Mouse (Mus musculus) megakaryocyte, adult 5-6 weeks (primary cell): ENCODE data around the gene Acsl6. TPM values are rescaled to one million over a fixed set of nuclear protein-coding genes. Genes with fewer than 3 reads are reported as not detected.
"Not testable (repeated sequence)": the region's sequence is repeated elsewhere in the genome, so short reads cannot be mapped to it uniquely, and the experiment has no call there.

Experiments
- ATAC-seq: 2 replicates; pipeline ENCODE4 v1.8.0; 2016; ENCODE audit warnings: mild to moderate bottlenecking, inconsistent platforms; ENCODE audit not compliant: poor library complexity, severe bottlenecking
- total RNA-seq, 2 experiments: library from RNA; stranded (forward) in 1 of 2; stranded (reverse) in 1 of 2; fragments of 153-499, 151-499 nt in 1 of 2; fragments of 221-1000, 200-1000 nt in 1 of 2; gene quantifications; 2 replicates each; pipeline versions ENCODE4 v1.2.3 to v1.2.4; 2015 to 2017

Acsl6 gene
- 0.31 and 1.3 TPM in 2 replicates for total RNA-seq (2015)
- 0.73 TPM in 1 of 2 replicates, not detected in the other for total RNA-seq (2017)

DNA sequence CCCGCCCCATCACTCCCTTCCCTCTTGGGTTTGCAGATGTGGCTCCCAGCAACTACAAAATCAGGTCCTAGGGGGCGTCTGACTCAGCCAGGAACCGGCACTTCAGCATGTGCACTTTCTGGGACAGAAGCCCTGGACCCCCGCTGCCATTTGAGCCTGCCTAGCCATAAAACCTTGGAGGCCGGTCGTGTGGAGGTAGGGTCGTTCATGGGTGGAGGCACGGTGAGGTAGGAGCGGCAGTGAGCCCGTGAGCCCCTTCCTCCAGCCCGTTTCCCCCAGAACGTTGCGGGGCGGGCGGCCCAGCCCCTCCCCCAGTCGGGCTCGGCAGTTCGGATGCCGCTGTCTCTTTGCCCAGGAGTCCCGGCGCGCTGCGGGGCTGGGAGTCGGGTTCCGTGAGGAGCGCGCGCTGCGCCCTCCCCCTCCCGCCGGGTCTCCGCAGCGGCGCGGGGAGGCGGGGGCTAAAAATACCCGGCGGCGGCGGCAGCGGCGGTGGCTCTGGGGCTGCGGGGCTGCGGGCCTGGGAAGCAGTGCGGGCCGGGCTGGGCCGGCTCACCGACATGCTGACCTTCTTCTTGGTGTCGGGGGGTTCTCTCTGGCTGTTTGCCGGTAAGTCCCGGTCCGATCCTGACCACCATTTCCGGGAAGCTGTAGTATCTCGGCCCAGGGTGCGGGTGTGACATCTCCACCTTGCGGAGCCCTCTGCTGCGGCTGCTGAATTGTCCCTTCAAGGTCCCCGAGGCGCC is at the start of gene Acsl6:
Gene Acsl6 (plus strand): TSS at position 71 of the 743 bp plus-strand sequence.
- no peak for ATAC-seq

DNA sequence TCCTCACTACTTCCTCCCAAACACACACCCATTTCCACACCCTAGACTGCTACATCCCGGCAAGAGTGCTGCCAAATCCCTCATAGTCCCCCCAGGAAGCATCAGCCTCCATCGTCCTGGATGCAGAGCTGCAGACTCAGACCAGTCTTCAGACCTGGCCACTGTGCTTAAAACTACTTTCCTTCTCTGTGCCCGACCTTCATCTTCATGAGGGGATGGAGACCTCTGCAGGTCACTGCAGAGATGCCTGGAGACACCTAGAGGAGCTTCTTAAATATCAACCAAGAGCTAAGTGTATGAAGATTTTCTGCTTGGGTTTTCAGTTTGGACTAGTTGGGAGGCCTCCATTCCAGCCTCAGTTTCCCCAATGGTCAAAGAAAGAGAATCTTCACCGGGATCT is 49.5 kb upstream of the Acsl6 start:
- no peak for ATAC-seq

DNA sequence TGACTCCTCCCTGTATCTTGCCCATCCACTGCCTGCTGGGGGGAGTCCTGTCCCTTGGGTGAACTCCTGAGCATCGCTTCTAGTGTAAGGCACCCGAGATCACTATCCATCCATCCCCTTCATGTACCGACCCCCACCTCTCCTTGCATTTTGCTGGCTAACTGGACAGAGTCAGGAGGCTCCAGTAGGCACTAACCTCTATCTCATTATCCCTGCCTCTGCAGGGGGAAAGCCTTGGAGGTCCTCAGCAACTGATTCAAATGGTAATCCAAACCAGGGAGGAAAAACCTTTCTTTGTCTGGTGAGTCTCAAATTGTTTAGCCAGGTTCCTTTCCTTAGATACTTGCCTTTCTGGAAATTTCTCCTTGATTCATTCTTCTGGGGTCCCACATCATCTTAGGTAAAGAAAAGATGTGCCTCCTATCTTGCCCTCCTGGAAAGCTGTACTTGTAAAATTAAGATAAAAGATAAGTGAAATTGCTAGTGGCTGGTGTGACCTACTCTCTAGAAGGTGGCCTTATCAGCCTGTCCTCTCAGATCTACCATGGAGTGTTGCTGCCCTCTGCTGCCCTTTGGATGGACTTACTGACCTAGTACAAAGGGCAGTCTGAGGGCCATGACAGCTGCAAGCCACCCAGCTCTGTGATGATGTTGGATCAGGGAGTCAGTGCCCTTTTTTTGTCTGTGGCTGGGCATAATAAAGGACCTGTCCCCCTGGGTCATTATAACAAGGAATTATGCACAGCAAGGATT is 46.8 kb upstream of the Acsl6 start:
- peak; percentile 94 for ATAC-seq

- no peak for ATAC-seq
These were observed 40.1 kb upstream of the Acsl6 start for GRCm38 (mm10) chr11:54263405-54264031.

DNA sequence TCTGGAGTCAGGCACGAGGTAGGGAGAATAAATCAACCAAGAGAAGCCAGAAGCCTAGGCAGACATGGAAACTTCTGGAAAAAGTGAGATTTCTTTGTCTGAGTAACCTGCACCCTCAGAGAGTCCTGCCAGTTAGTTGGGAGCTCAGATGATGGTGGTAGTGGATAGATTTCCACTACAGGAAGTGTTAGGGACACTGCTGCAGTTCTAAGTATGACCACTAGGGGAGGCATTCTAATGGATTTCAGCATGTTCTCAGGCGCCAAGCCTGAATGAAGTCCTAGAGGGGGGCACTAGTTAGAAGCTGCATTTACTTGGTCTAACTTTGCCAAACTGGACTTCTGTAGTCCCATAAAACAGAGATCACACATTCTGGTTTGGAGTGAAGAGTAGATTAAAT is 39.1 kb upstream of the Acsl6 start:
- ATAC-seq, result peak; percentile 69

DNA sequence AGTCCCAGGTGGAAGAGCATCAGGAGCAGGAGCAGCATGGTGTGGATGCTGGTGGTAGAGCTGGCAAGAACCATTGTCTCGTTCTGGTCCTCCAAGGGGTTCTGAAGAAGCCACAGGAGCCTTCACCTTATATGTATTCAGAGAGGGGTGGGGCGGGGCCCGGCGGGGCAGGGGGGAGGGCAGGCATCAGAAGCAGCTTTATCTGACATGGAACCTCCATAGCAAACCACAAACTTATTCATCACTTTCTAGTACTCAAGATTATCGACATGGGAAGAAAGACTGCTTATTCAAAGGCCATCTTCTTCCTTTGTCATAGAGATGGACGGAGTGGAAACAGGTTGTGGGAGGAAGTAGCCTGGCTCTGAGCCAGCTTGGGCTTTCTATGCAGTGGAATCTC is 36.4 kb upstream of the Acsl6 start, which contains the start of gene Il3:
Gene Il3 (minus strand): TSS at position 101 of the 400 bp plus-strand sequence.
- ATAC-seq, result no peak

DNA sequence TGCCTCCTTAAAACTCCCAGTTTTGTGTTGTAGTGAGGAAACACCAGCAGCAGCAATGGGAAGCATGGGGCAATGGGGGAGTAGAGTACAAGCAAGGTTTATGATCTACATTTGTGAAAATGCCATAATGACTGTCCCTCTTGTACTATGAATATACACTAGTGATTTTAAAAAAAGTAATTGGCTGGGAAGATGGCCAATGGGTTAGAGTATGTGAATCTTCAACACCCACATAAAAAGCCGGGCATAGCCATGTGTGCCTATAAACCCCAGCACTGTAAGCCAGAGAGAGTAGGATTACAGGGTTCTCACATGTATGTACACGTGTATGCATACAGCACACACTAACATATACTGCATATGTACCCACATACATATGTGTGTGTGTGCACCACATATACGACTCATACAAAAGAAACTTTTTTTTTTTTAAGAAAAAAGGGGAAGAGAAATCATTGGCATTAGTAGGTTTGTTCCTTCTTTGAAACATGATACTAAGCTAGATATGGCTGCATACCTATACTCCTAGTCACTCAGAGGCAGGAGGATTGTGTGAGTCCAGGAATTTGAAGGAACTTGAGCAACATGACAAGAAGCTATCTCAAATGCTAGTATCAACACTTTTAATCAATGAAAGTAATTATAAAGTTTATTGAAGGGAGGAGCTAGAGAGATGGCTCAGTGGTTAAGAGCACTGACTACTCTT is 34.3 kb upstream of the Acsl6 start:
- no peak for ATAC-seq

GRCm38 (mm10) chr11:54271437-54271949 is 32.1 kb upstream of the Acsl6 start:
- ATAC-seq, result no peak

GRCm38 (mm10) chr11:54287821-54288453 is 15.7 kb upstream of the Acsl6 start:
- ATAC-seq, result no peak

GRCm38 (mm10) chr11:54292163-54292562 is 11.4 kb upstream of the Acsl6 start:
- no peak for ATAC-seq

DNA sequence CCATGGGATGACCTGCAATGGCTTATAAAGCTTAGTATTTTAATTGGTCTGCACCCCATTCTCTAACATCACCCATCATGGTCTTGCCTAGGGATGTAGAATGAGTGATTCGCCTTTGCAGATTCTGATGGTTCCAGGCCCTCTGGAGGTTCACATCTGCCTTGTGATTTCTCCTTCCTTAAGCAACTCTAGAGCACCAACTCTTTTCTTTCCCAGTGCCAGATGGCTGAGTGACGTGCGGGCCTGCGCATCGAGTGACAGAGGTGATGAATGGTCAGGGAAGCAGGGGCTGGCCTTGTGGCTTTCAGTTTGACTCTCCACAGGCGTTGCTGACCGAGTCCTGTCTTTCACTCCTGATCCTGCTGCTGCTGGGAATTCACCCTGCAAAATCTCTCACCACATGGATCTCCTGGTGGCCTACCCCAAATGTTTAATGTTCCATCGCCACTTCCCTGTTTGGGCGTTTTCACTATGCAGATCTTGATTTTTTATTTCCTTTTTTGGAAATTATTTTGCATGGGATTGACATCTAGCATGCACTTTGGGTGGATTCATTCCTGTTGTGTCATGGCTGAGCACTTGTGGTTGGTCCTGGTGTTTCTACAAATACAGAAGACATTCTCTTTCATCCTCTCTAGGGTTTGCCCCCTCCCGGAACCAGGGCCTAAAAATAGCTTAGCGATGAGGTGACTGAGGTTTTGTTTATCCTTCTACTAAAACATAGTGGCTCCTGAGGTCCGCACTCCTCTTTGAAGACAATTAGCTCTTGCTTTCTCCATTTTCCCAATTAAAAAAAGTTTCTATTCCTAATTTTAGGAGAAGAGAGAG is 9.4 kb upstream of the Acsl6 start:
- ATAC-seq, result no peak

GRCm38 (mm10) chr11:54295971-54296370 is 7.6 kb upstream of the Acsl6 start:
- no peak for ATAC-seq

DNA sequence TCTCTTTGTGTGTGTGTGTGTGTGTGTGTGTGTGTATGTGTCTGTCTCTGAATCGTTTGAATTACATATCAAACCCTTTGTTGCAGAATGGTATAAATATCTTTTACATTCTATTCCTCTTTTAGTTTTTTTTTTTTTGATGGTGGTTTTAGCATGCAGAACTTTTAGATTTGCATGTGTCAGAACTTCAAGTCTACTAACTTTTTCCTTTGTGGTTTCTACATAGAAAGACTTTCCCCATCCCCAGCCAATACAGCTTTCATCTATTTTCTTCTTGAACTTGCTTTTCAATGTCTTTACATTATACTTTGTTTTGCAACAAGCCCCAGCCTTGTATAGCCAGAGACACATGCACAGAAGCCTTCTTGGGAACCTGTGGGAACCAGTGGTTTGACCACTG is 6.9 kb upstream of the Acsl6 start:
- ATAC-seq, result no peak

DNA sequence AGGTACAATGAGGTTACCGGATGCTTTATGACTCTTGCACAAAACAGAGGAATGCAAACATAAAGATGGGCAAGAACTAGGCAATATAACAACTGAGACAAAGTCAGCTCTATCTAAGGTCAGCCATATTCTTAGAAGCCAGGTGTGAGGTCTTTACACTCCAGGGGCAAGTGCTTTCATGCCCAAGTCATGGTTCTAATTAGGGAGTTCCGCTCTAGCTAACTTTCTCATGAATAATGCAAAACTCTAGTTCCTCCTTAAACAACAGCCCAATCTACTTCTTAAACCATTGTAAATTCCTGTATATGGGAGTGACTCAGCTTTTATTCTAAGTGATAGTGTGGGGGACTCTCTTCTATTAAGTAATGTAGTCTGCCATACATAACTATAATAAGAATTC is 6.1 kb upstream of the Acsl6 start:
- ATAC-seq, result not testable (repeated sequence)

DNA sequence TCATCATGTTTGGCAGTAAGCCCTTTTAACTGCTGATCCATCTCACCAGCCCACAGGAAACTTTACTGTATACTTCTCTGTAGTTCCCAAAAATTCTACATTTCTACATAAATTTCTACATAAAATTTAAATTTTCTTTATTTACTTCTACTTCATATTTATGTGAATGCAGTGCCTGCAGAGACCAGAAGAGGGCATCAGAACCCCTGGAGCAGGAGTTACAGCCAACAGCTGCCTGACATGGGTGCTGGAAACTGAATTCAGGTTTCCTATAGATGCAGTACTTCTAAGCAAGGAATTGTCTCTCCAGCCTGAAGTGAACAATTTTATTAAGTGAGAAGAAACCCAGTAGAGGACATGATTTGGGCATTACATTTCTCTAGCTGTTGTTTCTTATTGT is 4.8 kb upstream of the Acsl6 start:
- ATAC-seq, result no peak

GRCm38 (mm10) chr11:54301994-54302393 is 1.6 kb upstream of the Acsl6 start:
- no peak for ATAC-seq

GRCm38 (mm10) chr11:54302606-54303005 is 992 bp upstream of the Acsl6 start:
- no peak for ATAC-seq

DNA sequence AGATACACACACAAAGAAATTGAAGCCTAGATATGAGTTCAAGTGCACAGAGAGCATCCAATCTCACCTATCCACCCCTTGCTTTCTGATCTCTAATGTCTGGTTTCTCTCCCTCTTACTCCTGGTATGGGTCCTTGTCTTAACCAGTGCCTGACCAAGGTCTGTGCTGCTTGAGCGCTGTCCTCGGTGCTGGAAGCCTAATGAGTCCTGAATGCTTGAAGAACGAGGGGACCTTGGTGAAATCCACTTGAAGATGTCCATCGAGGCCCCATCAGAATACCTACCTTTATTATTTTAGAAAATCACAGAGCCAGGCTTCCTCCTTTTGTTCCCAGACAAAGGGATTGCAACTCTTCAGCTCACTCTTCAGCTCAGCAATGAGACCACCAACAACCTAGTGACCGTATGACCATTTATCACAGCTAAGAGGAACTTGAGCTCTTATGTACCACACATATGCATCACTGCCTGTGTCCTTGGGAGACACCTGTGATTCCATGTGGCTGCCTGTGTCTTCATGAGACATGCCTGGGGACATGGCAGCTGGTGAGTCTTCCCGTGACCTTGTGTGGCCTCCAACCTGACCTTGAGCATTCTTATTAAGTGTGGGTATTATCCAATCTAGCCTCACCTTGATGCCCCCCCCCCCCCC is 396 bp upstream of the Acsl6 start:
- no peak for ATAC-seq

DNA sequence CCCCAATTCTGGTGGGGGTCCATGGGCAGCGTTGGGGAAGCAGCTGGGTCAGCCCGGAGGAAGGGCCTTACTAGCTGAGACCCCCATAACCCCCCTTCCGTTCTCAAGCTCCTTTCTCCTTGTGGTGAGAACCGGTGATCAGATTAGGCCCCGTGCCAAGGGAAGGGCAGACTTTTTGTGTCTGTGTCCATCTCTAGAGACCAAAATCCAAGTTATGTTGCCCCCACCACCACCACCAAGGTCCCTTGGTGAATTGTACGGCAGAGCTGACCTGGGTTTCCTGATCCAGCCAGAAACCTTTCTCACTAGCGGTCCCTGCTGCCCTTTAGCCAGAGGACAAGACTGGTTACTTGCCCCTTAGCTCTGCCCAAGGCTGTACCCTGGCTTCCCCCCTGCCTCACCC is 874 bp downstream of the Acsl6 start:
- ATAC-seq, result no peak
